Mouse (Mus musculus): ENCODE results near the gene Fancm.
"Not testable (repeated sequence)": the region's sequence is repeated elsewhere in the genome, so short reads cannot be mapped to it uniquely, and the experiment has no call there.

The Fancm gene

DNA sequence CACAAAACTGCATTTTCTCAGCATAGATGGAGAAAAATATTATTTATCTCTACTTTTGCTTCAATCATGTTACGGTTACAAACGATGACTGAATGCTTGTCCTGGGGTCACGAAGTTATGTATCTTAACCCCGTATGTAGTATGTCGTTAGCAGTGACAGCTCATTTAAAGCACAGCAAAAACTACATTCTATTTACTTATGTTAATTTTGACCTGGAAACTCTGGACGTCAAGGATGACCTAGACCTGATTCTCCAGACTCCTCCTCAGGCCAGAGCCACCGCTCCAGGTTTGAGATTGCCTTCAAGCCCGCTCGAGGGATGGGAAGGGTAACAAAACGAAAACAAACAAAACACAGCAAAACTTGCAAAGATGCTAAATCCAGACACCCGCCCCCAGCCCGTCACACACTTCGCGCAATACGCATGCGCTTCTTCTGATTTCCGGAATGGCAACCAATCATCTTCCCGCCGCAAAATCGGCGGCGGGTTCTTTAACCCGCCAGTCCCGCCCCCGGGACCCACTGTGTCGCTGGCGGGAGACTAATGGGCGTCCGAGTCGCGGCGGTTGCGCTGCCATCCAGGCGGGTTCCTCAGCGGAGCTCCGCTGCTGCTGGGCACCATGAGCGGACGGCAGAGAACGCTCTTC lies at the start of gene Fancm:
Gene Fancm (plus strand): TSS at position 519 of the 648 bp plus-strand sequence.
- DNase-seq (ENCODE audit: low spot score) = peak; percentile 92

DNA sequence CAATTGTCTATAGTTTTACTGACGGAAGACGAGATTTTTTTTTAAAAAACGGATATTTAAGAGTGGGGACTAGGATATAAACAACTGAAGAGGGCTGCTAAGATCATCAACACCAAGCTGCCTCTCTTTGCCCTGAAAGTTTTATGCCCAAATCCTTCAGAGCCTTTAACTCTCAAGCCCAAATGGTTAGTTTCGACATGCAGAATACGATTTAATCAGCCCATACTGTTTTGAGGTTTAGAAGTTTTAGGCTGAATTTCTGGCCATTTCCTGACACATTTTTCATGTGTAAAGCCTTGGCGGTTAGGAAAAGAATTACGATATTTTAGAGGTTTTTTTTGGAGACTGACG lies 39.6 kb upstream of the Fancm start:
- no peak for DNase-seq (ENCODE audit: low spot score)

DNA sequence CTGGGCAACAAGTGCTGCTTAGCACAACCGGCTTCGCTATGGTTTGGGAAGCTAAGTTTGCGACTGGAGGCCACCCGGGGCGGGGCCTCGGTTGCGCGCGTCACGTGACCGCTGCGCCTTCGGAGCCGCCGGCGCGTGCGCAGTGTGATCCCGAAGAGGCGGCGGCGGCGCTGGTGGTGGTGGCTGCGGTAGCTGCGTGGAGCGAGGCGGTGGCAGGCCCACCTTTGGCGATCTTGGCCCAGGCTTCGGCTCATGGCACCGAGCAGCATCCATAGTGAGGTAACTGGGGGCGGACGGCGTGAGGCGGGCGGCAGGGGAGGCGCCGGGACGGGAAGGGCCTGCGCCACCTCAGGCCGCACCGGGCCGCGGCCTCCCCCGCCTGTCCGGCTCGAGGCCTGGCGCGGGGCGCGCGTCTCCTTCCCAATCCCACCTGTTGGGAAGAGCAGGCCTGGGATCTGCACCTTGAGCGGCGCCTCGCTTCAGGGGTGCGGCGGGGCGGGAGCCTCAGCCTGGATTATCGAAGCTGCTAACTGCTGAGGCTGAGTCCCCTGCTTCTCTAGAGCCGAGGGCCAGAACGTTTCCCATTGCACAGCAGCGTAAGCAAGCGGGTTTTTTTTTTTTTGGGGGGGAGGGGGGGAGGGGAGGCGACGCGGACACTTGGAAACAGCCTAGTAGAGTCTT lies 39.1 kb upstream of the Fancm start, which contains the start of gene Prpf39:
Gene Prpf39 (plus strand): TSS at position 144 of the 681 bp plus-strand sequence.
- peak; percentile 88 for DNase-seq (ENCODE audit: low spot score)

DNA sequence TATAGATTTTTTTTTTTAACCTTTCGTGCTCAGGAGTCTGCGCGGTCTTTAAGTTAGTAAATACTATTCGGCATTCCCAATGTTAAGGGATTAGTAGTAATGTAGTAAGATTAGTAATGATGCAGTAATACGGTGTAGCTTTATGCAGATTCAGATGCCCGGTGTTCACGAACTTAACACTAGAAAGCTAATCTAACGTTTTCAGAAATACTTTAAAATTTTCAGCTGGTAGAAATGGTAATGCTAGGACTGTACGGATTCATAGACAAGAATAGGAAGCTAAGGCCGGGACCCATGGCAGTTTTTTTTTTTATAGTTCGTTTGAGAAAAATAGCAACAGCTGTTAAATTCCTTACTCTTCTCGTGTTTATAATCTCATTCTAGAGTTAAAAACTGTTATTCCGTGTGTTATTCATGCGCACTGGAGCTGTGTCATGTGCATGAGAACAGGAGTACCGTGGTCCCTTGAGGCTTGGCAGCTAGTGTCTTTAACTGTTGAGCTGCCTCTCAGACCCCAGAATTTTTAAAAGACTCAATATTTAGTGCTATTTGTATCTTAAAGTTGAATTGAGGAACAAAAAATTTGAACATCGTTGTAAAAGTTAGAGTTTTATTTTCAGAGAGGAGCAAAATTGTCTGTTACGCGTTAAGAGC lies 38.4 kb upstream of the Fancm start:
- peak; percentile 23 for DNase-seq (ENCODE audit: low spot score)

DNA sequence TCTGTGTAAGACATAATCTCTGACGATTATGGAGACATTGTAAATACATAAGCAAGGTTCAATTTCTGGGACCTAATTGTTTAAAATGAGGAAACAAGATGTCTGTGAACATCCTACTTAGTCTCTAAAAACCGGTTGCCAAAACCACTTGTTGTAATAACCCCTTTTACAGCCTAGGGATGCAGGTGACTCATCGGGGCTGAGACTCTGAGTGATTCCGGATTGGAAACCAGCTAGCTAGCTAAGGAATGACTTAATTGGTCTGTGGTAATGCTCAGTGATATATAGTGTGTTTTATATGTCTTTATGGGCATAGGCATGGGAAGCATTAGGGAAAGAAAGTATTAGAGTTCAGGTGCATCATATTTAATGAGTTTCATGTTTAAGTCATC lies 37.9 kb upstream of the Fancm start:
- DNase-seq (ENCODE audit: low spot score) = peak; percentile 40

DNA sequence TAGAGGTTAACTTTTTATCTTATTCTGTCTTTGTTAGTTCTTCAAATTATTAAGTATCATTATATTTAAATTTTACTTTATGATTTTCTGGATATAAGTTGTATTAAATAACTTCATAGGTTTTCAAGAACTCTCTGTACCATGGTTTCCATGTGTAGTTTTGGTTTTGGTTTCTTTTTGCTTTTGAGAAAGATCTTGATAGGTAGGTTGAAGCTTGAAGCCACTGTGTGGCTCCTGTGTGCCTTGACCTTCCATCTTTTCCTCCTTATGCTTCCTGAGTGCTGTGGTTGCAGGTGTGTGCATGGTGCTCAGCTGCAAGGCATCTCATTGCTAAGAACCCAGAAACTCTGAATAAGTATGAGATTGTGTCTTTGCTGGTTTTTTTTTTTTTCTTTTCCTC lies 26.6 kb upstream of the Fancm start:
- no peak for DNase-seq (ENCODE audit: low spot score)

DNA sequence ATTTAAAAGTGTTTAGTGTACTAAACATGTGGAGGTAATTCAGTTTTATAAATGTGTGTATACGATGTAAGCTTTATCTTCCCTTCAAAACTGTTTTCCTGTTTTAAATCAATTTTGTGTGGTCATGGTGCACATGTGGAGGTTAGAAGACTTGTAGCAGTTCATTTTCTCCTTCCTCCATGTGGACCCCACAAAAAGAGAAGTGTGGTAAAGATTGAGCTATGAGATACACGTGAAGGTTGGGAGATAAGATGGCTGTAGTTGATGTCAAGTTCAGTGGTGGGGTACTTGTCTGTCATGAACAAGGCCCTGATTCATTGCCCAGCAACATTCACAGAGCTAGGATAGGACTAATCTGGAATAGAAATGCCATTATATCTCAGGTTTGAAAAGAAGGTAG lies 17.2 kb upstream of the Fancm start:
- no peak for DNase-seq (ENCODE audit: low spot score)

DNA sequence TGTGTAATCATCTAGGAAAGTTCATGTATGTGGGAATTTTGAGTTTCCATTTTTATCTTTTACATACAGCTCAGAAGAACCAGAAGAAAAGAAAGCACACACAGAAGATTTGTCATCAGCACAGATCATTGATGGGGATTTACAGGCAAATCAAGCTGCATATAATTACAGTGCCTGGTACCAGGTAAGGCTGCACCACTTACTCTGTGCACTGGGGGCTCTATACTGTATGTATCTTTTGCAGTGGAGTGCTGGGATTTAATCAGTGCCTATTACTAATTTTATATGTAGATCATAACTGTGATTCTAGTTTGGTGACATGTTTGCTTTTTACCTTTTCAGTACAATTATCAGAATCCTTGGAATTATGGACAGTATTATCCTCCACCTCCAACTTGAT lies 14.3 kb upstream of the Fancm start:
- no peak for DNase-seq (ENCODE audit: low spot score)

DNA sequence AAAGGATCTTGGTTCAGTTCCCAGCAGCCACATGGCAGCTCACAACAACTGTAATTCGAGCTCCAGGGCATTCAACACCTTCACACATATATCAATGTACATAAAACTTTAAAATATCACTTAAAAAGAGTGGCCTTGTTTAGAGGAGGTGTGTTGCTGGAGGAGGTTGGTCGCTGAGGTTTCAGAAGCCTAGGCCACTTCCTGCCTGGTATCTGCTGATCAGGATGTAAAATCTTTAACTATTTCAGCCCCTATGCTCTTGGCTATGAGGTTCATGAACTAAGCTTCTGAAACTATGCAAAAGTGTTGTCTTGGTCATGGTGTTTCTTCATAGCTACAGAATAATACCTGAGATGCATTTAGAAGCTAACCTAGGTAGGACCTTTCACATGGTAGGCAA lies 10.2 kb upstream of the Fancm start:
- no peak for DNase-seq (ENCODE audit: low spot score)

DNA sequence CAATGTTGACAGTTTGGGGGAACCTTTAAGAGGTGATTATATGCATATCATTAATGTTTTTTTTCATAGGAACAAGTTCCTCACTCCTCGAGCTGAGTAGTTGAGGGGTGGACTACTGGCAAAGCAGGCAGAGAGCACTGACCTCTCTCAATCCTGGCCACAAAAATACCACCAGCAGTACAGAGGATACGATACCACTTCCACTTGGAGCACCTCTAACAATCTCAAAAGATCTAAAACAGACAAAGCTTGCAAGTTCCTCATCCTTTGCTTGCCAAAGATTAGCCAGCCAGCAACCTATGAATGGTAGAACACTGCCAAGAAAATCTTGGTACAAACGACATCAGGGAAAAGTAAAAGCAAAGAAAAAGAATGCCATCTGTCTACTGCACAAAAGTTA lies 9.2 kb upstream of the Fancm start:
- DNase-seq (ENCODE audit: low spot score) = no peak

DNA sequence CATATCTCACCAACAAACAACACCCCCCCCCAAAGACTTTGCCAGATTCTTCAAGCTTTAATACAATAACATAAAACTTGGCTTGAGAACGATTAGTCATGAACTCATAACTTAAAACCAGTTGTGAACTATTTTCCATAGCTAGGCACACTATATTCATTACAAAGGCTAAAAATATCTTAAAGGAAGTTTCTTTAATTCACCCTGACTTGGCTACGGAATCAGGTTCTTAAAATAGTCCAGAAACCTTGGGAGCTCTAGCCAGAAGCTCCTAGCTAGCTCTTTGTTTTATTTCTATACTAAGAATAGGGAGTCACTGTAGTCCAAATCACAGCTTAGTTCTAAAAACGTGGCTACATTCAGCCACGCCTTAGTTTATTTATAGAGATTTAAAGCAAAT lies 7.0 kb upstream of the Fancm start:
- no peak for DNase-seq (ENCODE audit: low spot score)

DNA sequence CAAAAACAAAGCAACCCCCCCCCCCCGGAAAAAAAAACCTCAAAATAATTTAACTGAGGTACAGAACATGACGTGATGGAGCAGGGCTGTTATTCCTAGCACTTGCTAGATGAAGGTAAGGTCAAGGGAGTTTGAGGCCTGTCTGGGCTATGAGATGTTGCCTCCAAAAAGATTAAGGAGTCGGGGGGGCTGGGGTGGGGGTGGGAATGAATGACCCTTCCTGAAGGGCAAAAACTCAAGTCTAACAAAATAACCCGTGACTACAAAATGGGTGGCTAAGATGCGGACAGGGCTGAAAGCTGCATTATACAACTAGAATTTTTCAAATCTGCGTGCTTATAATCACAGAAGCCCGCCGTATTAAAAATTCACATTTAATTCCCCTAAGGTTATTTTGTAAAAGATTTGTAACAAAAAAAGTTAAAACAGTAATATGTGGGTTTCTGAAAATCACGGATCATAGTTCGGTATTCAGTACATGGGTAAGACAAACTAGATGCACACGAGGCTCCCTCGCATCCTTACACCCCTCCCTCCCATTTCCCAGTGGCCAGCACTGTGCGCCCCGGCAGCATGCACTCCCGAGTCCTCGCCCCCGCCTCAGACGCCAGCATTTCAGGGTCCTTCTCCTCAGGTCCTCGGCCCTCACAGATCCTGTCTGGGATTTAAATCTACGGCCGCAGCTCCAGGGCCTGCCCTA lies 2.3 kb upstream of the Fancm start:
- no peak for DNase-seq (ENCODE audit: low spot score)

DNA sequence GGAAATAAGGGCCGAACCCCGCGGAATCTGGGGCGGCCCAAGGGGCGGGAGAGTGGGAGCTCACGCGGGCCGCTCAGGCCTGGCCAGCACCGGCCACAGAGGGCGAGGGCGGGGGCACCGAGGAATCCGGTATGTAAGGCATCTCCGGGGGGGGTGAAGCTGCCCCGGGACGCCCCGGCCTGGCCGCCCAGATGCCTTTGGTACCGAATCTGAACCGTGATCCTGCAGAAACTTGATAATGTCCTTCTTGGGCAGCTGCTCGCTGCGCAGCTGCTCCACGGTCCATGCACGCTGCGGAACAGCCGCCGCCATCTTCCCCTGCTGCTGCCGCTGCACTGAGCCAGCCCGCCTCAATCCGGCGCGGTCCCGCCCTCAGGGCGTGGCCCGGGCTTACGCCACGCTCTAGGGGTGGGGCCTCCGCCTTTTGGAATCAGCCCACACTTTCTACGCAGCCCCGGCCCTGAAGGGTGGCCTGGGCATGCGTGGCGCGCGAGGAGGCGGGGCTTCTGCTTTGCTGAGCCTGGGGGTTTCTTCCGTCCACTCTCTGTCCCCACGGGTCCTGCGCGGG lies 1.7 kb upstream of the Fancm start, which contains the start of gene Fkbp3:
Gene Fkbp3 (minus strand): TSS at position 397 of the 568 bp plus-strand sequence.
- peak; percentile 94 for DNase-seq (ENCODE audit: low spot score)

DNA sequence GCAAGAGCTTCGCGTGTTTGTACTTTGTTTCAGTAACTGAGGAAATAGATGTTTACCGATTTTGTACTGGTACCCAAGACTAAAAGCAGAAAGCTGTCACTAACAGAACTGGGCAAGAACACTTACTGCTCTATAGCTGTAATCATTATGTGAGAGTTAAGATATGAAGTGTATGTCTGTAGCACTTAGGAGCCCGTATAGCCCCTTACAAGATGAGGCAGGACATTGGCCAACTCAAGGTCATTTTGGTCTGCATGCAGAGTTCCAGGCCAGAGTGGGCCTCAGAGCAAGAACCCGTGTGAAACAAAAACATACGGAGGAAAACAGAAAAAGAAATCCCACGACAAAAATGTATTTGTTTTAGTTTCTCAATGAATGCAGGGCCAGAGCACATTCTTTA lies 752 bp upstream of the Fancm start:
- no peak for DNase-seq (ENCODE audit: low spot score)

DNA sequence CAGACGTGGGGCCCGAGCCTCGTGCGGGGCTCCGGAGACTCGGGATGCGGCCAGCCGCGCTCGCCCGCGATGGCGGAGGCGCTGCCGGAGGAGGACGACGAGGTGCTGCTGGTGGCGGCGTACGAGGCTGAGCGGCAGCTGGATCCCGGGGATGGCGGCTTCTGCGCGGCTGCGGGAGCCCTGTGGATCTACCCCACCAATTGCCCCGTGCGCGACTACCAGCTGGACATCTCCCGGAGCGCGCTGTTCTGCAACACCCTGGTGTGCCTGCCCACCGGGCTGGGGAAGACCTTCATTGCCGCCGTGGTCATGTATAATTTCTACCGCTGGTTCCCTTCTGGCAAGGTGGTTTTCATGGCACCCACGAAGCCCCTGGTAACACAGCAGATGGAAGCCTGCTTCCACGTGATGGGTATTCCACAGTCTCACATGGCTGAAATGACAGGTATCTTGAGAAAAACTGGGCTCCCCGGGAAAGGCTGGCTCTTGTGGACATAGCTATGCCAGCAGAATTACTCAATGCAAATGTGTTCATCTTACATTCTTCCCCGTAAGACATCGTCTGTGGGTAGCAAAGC lies 419 bp downstream of the Fancm start:
- peak; percentile 21 for DNase-seq (ENCODE audit: low spot score)

DNA sequence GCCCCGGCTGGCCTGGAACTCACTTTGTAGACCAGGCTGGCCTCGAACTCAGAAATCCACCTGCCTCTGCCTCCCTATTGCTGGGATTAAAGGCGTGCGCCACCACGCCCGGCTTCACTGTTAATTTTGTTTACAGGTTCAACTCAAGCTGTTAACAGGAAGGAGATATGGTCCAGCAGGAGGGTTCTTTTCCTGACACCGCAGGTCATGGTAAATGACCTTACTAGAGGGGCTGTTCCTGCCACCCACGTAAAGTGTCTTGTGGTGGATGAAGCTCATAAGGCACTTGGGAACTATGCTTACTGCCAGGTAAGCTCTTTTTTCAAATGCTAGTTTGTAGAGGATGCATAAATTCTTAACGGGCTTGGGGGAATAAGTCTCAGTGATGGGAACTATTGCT lies 1.5 kb downstream of the Fancm start:
- DNase-seq (ENCODE audit: low spot score) = no peak

DNA sequence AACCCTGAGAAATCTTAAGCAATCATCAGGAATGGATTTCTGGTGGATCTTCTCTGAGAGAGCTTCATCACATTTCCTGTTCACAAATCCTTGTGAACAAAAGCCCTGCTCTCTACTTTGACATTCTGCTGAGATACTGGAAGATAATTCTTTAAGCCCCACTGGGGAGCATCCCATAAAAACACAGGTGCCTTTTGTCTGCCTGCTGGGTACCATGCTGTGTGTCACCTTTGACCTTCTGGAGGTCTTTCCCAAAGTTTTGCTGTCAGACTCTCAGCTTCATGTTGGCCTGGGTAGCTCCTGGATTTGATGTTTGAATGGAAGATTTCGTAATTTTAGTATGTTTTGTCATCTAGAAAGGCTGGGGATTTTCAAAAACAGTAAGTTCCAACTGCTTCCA lies 33.3 kb downstream of the Fancm start:
- no peak for DNase-seq (ENCODE audit: low spot score)

DNA sequence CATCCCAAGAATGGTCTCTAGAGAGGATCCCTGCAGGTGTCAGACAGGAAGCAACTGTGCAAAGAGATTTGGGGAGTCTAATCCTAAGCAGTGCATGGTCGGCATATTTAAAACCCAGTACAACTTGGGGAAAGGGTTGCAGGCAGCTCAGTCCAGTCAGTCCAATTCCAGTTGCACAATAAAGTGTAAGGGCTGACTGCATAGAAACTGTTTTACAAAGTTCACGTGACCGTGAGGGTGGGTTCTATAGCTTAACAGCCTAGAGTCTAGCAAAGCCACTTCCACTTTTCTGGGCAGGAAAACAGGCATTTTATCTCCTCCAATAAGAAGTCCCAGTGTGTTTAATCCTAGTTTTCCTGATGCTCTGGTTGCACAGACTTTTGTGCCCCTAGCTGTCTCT lies 36.1 kb downstream of the Fancm start:
- no peak for DNase-seq (ENCODE audit: low spot score)

DNA sequence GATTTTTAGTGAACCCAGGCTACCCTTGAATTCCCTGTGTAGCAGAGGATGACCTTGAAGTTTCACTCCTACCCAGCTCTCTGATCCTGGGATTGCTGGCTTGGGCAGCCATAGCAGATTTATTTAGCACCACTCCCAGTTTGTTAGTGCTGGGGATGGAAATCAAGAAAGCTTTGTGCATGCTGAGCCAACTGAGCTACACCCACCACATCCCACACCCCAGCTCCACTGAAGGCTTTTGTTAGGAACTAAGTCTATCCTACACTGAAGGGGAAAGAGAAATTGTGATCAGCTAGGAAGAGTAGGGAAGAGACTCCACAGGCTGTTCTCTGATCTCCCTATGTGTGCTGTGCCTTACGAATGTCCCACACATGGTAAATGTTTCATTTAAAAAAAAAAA lies 37.4 kb downstream of the Fancm start:
- DNase-seq (ENCODE audit: low spot score) = no peak

DNA sequence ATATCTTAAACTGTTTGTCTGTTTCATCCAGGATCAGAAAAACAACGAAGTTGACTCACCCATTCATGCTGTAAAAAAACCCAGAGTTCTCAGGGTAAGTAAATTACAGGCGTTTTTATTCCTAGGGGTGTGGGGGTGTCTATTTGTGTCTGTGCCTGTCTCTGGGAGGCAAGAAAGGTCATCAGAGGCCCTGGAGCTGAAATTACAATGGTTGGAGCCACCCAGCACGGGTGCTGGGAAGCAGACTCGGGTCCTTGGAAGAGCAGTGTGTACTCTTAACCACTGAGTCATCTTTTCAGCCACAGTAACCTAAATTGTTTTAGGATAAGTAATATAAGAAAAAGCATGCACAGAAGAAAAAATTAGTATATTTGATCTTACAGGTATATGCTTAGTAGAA lies 38.5 kb downstream of the Fancm start:
- DNase-seq (ENCODE audit: low spot score) = no peak

DNA sequence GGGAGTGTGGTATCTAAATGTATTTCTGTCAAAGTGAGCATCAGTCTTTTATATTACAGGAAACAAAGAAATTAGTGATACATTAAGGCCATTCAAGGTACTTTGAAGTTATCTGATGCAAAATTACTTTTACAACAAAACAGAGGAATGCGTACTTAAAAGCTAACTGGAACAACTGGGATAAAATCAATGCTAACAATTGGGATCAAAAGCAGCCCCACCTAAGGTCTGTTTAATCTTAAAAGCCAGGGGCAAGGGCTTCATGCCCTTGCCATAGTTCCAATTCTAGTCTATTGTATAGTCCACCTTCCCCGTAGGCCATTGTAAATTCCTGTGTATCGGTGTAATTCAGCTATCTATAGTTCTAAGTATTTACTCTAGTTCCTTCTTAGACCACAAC lies 39.6 kb downstream of the Fancm start:
- not testable (repeated sequence) for DNase-seq (ENCODE audit: low spot score)

DNA sequence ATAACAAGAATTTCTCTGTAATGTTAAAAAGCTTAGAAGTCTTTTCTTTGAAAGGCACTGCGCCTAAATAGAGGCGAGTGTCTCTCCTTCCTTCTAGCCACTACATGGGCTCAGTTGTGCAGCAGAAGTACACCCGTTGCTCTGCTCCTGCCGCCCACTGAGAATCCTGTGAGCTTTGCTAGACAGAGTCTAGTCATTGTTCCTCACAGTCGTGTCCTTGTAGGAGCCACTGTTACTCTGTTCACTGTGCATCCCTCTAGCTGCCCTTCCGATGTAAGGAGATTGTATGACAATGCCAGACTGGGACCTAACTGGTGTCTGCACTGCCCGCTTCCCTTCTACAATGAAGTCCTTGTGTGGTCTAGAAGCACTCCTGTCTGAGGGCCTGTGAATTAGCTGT lies 43.6 kb downstream of the Fancm start:
- DNase-seq (ENCODE audit: low spot score) = no peak

All from c-Kit-positive CD71-positive TER-119-positive erythroid progenitor cells, embryonic 14.5 days (primary cell).